ENCODE assay signal across 11 mouse cellular contexts in the genomic region with DNA sequence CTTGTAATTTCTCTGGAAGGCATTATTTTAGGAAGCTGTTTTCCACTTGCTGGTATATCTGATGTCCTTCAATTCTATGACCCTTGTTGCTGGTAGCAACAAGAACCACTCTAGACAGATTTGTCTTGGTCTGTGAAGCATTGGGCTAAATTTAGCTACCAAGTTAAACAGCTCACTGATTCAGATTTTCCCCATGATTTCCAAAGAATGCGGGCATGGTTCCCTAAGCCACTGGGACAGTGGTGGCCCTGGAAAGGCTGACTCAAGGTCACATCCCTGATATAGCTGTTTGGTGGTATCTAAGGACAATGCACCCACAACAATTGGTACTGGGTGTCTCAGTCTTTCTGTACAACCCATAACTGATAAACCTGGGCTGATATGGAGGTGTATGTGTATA. TPM values are rescaled to one million over a fixed set of nuclear protein-coding genes. Genes with fewer than 3 reads are reported as not detected.
DNase-seq lines count a peak whose midpoint lies in the region; ATAC-seq lines count a peak whose summit lies in the region.
"Had no signal": no experiment of that assay in that cellular context is flagged by ENCODE, and none has a peak within 500 bp of the region (broad histone marks: within the 10 kb centered on the region; RNA-seq: fewer than 3 reads in every experiment).

No protein-coding gene starts in this region.

- ATAC-seq in lung, embryonic 15.5 days (ENCODE audit: borderline replicate concordance, extremely low read depth, low FRiP score, low TSS enrichment): no peak
- peak; percentile 23 for ATAC-seq in heart, embryonic 14.5 days (ENCODE audit: insufficient number of reproducible peaks, insufficient read depth, low FRiP score, low read depth)

- no peaks in the 10 kb centered on the region for H3K27me3 ChIP-seq in lung, embryonic 15.5 days
- no peaks in the 10 kb centered on the region for H3K27me3 ChIP-seq in heart, embryonic 14.5 days (ENCODE audit: control insufficient read depth, insufficient read depth, low read length)

- H3K9me3 ChIP-seq in lung, embryonic 15.5 days: no peaks in the 10 kb centered on the region
- H3K9me3 ChIP-seq in heart, embryonic 14.5 days (ENCODE audit: control insufficient read depth, low read length): no peaks in the 10 kb centered on the region

- 0 out of 2 replicates have a peak overlapping the region, but pooled peaks have one; percentile 13 for H3K27ac ChIP-seq in lung, embryonic 15.5 days
- H3K27ac ChIP-seq in heart, embryonic 14.5 days (replicated peaks in 1 of 2; ENCODE audit: control insufficient read depth in 1 of 2, insufficient read depth in 1 of 2, low read depth in 2 of 2, low read length in 2 of 2): peak overlapping the region; percentile 63 to 70

- no peak overlapping the region for H3K4me2 ChIP-seq in lung, embryonic 15.5 days
- H3K4me2 ChIP-seq in heart, embryonic 14.5 days (ENCODE audit: low read length): peak overlapping the region; percentile 18

- H3K36me3 ChIP-seq in lung, embryonic 15.5 days: no peaks in the 10 kb centered on the region
- no peaks in the 10 kb centered on the region for H3K36me3 ChIP-seq in heart, embryonic 14.5 days (ENCODE audit: control insufficient read depth, insufficient read depth, low read length)
- H3K36me3 ChIP-seq: G1E had no signal

- no peak for DNase-seq in lung, adult 18-20 months
- DNase-seq in adrenal gland, postnatal 10 days: peak; percentile 62
- peak; percentile 71 to 87 for DNase-seq in kidney, postnatal 25 days
- DNase-seq in frontal cortex, adult 2 months (ENCODE audit: extremely low spot score in 1 of 2, low spot score in 1 of 2): no peak
- no peak for DNase-seq in urinary bladder, postnatal 25 days (ENCODE audit: low spot score)
- DNase-seq: liver; thymus, postnatal 4 days had no signal

- H3K9ac ChIP-seq in lung, embryonic 15.5 days: no peak overlapping the region
- no peak overlapping the region for H3K9ac ChIP-seq in heart, embryonic 14.5 days (ENCODE audit: low read length)

- H3K4me1 ChIP-seq in lung, embryonic 15.5 days: peaks cover 21% of the 10 kb centered on the region
- peaks cover 20 to 55% of the 10 kb centered on the region in 2 experiments for H3K4me1 ChIP-seq in heart, embryonic 14.5 days (ENCODE audit: control insufficient read depth in 2 of 2, insufficient read depth in 2 of 2, low read length in 2 of 2)

- 80% methylated on average over 1 of the region's 1 CpGs for WGBS in lung, embryonic 15.5 days
- 20% methylated on average over 1 of the region's 1 CpGs for WGBS in heart, embryonic 14.5 days

- H3K4me3 ChIP-seq in lung, embryonic 15.5 days: no peak overlapping the region
- H3K4me3 ChIP-seq in heart, embryonic 14.5 days (ENCODE audit: control insufficient read depth in 1 of 2, insufficient read depth in 1 of 2, low read depth in 1 of 2, low read length in 2 of 2): no peak overlapping the region

RNA-seq across cellular contexts. Expression of gene P3h2, which starts 22.8 kb away (rescaled TPM):
- polyA plus RNA-seq in lung, embryonic 15.5 days (2015; fragmentation: Nextera tagmentation; extraction: Ambion mirVana): 4.1 and 4.9 TPM in 2 replicates
- 1 to 10 TPM; 4.7 to 5.0 TPM for total RNA-seq in adrenal gland, postnatal 10 days (2021)
- polyA plus RNA-seq in heart, embryonic 14.5 days (2014; fragmentation: Nextera tagmentation; extraction: Ambion mirVana): 9.5 and 9.8 TPM in 2 replicates
- polyA plus RNA-seq in frontal cortex, adult 2 months (2012; rRNA removed): 3.1 and 3.5 TPM in 2 replicates
- total RNA-seq: G1E; monocyte, adult 5-6 weeks had no signal
- polyA plus RNA-seq: G1E had no signal

Comparison
In these comparisons a context has a peak if more than half of its experiments do, and no peak if none do; other contexts are left out.
1. DNase-seq: peak in adrenal gland, postnatal 10 days (single experiment) and kidney, postnatal 25 days (2 of 2); none in lung, adult 18-20 months (0 of 2), frontal cortex, adult 2 months (0 of 2) and urinary bladder, postnatal 25 days (single experiment).